Mouse (Mus musculus) c-Kit-negative CD71-positive TER-119-positive erythroid progenitor cells, embryonic 14.5 days (primary cell): ENCODE measurements around the gene Reep3.

Experiments used
- DNase-seq: peaks from one replicate; pipeline ENCODE4 v3.0.0-alpha.2; 2013; ENCODE audit warnings: low read depth, low spot score

Reep3 gene

GRCm38 (mm10) chr10:66973274-66973673 is 123.5 kb downstream of the Reep3 start:
- no peak for DNase-seq

- DNase-seq, result no peak
Measured at GRCm38 (mm10) chr10:66970336-66971115, 126.2 kb downstream of the Reep3 start.

GRCm38 (mm10) chr10:66969581-66969980 is 127.2 kb downstream of the Reep3 start:
- DNase-seq, result no peak

GRCm38 (mm10) chr10:66969081-66969480 is 127.7 kb downstream of the Reep3 start:
- DNase-seq, result no peak

GRCm38 (mm10) chr10:66968541-66968940 is 128.2 kb downstream of the Reep3 start:
- no peak for DNase-seq

- DNase-seq, result no peak
Measured at GRCm38 (mm10) chr10:66966391-66967109, 130.2 kb downstream of the Reep3 start.

GRCm38 (mm10) chr10:66960136-66960535 is 136.6 kb downstream of the Reep3 start:
- DNase-seq, result no peak
